Mouse (Mus musculus): ENCODE results near the gene Rab11b. TPM values are rescaled to one million over a fixed set of nuclear protein-coding genes. Genes with fewer than 3 reads are reported as not detected.

Rab11b gene
- polyA plus RNA-seq, 1 experiment from 2014 or later: 220 TPM

DNA sequence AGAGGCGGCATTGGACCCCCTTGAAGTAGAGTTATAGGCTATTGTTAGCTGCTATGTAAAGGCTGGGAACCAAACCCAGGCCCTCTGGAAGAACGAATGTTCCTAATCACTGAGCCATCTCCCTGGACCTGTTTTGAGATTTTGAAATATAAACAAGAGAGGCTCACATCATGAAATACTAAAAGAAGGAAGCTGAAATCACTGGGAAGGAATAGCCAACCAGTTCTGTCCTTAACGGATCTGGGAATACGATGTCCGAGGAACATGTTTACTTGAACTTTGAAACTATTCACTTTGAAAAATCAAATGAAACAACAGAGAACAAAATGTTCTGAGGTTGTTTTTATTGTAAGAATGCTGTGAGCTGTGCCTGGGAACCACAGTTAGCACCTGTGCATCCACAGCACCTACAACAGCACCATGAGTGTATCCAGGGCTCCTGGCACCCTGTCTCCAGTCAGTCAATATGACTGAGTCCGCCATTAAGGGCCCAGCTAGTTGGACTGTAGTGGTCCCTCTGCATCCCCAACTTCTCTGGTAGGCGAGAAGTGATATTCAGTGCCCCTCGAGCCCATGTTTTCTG is 14.3 kb upstream of the Rab11b start:
- no peak overlapping the region for H3K9ac ChIP-seq (ENCODE audit: low read depth, low read length)
- H3K9me3 ChIP-seq (ENCODE audit: control insufficient read depth, low read length): no peaks in the 10 kb centered on the region
- ATAC-seq: no peak
- no peak overlapping the region for H3K27ac ChIP-seq (ENCODE audit: low read length)
- H3K4me3 ChIP-seq (ENCODE audit: low read length): no peak overlapping the region
- H3K4me2 ChIP-seq (ENCODE audit: low read depth, low read length): no peak overlapping the region
- peaks cover 12% of the 10 kb centered on the region for H3K4me1 ChIP-seq (ENCODE audit: control insufficient read depth, insufficient read depth, low read length)
- no peaks in the 10 kb centered on the region for H3K27me3 ChIP-seq (replicated peaks; ENCODE audit: control insufficient read depth, insufficient read depth, low read length)
- peaks cover 8% of the 10 kb centered on the region; the same call in 1 of the 2 replicates for H3K36me3 ChIP-seq (ENCODE audit: control insufficient read depth, insufficient read depth, low read length)
- 85% methylated on average over 8 of the region's 8 CpGs for WGBS

DNA sequence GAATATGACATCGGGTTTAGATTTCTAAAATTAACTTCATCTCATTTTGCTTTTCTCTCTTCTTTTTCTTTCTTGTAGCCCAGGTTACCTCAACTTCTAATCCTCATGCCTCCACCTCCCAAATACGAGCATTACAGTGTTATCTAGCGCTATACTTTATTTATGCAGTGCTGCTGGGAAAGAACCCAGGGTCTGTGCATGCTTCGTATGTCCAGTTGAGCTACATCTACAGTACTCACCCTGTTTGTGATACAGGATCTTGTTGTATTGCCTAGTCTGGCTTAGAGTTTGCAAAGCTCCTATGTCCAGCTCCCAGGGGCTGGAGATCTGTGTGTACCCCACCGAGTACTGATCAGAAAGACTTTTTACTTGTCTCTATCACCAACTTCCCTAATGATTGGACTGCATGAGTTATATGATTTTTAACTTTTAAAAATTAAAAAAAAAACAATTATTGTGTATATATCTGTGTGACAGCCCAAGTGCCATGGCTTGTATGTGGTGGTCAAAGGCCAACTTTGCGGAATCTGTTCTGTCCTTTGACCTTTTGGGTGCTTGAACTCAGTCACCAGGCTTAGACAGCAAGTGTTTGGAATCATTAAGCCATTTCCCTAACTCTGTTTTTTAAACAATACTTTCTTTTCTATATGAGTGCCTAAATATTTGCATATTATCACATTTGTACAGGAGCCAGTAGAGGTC is 13.7 kb upstream of the Rab11b start:
- no peaks in the 10 kb centered on the region for H3K9me3 ChIP-seq (ENCODE audit: control insufficient read depth, low read length)
- ATAC-seq: no peak
- peaks cover 5% of the 10 kb centered on the region; the same call in 1 of the 2 replicates for H3K4me1 ChIP-seq (ENCODE audit: control insufficient read depth, insufficient read depth, low read length)
- H3K27ac ChIP-seq (ENCODE audit: low read length): no peak overlapping the region
- H3K27me3 ChIP-seq (replicated peaks; ENCODE audit: control insufficient read depth, insufficient read depth, low read length): no peaks in the 10 kb centered on the region
- no peak overlapping the region for H3K4me3 ChIP-seq (ENCODE audit: low read length)
- no peak overlapping the region for H3K9ac ChIP-seq (ENCODE audit: low read depth, low read length)
- no peak overlapping the region for H3K4me2 ChIP-seq (ENCODE audit: low read depth, low read length)
- WGBS: 88% methylated on average over 6 of the region's 6 CpGs
- H3K36me3 ChIP-seq (ENCODE audit: control insufficient read depth, insufficient read depth, low read length): peaks cover 8% of the 10 kb centered on the region; the same call in 1 of the 2 replicates

DNA sequence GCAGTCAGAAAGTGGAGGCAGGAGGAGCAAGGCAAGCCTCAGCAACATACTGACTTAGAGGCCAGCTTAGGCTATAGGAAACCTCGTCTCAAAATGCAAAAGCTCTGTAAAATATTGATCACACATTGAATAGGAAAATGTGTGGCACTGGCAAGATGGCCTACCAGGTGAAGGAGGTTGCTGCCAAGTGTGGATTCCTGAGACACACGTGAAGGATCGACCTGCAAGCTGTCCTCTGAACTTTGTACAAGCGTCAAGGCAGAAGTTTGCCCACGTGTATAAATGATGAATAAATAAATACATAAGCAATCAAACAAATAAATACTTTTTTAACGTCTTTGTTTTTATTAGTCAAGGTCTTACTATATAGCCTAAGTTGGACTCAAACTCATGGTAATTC is 13.1 kb upstream of the Rab11b start:
- H3K4me1 ChIP-seq (ENCODE audit: control insufficient read depth, insufficient read depth, low read length): no peaks in the 10 kb centered on the region; the same call in 1 of the 2 replicates
- ATAC-seq: no peak
- no peak overlapping the region for H3K4me3 ChIP-seq (ENCODE audit: low read length)
- no peaks in the 10 kb centered on the region for H3K27me3 ChIP-seq (replicated peaks; ENCODE audit: control insufficient read depth, insufficient read depth, low read length)
- H3K4me2 ChIP-seq (ENCODE audit: low read depth, low read length): no peak overlapping the region
- peaks cover 8% of the 10 kb centered on the region; the same call in 1 of the 2 replicates for H3K36me3 ChIP-seq (ENCODE audit: control insufficient read depth, insufficient read depth, low read length)
- no peak overlapping the region for H3K27ac ChIP-seq (ENCODE audit: low read length)
- H3K9me3 ChIP-seq (ENCODE audit: control insufficient read depth, low read length): no peaks in the 10 kb centered on the region
- WGBS: 79% methylated on average over 6 of the region's 6 CpGs
- no peak overlapping the region for H3K9ac ChIP-seq (ENCODE audit: low read depth, low read length)

DNA sequence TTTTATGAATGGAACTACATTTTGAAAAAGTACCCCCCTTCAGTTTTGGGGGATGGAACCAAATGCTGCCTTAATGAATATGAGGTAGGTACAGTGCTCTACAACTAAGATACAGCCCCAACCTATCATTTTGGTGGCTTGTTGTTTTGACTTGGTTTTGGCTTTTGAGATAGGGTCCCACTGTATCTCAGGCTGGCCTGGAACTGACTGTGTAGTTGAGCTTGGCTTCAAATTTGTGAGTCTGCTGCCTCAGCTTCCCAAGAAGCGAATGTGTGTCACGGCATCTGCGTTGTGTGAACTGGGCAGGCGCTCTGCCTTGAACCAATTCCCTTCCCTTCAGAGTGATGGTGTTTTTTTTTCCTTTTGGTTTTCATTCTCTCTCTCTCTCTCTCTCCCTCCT is 11.3 kb upstream of the Rab11b start:
- H3K9me3 ChIP-seq (ENCODE audit: control insufficient read depth, low read length): no peaks in the 10 kb centered on the region
- no peak for ATAC-seq
- H3K4me1 ChIP-seq (ENCODE audit: control insufficient read depth, insufficient read depth, low read length): no peaks in the 10 kb centered on the region
- H3K27ac ChIP-seq (ENCODE audit: low read length): no peak overlapping the region
- no peak overlapping the region for H3K4me2 ChIP-seq (ENCODE audit: low read depth, low read length)
- H3K9ac ChIP-seq (ENCODE audit: low read depth, low read length): no peak overlapping the region
- 0 out of 2 replicates have a peak, but pooled peaks cover under 1% of the 10 kb centered on the region for H3K36me3 ChIP-seq (ENCODE audit: control insufficient read depth, insufficient read depth, low read length)
- no peaks in the 10 kb centered on the region for H3K27me3 ChIP-seq (replicated peaks; ENCODE audit: control insufficient read depth, insufficient read depth, low read length)
- H3K4me3 ChIP-seq (ENCODE audit: low read length): no peak overlapping the region
- WGBS: 92% methylated on average over 4 of the region's 4 CpGs

DNA sequence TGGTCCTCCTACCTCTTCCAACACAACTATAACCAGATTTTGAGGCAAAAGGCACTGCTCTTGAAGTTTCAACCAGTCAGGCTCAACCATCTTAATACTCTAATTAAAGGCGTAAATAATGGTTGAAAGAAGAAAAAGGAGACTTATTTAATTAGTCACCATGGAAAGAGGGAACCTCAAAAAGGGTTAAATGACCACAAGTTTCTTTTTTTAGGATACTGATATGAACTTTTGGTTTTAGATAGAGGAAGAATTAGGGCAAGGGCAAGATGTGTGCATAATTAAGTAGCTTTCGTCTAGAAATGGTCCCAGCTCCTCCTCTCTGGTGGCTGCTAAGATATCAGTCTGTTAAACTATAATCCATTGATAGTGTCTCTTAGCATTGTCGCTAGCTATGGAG is 6.1 kb upstream of the Rab11b start:
- Histone ChIP-seq H3K27ac (ENCODE audit: low read length) (no peak overlapping the region), H3K4me1 (ENCODE audit: control insufficient read depth, insufficient read depth, low read length) (no peaks in the 10 kb centered on the region), H3K36me3 (ENCODE audit: control insufficient read depth, insufficient read depth, low read length) (no peaks in the 10 kb centered on the region), H3K9ac (ENCODE audit: low read depth, low read length) (no peak overlapping the region), H3K27me3 (replicated peaks; ENCODE audit: control insufficient read depth, insufficient read depth, low read length) (no peaks in the 10 kb centered on the region), H3K9me3 (ENCODE audit: control insufficient read depth, low read length) (no peaks in the 10 kb centered on the region), H3K4me3 (ENCODE audit: low read length) (no peak overlapping the region), H3K4me2 (ENCODE audit: low read depth, low read length) (no peak overlapping the region)
- ATAC-seq: no peak
- WGBS: 59% methylated on average over 3 of the region's 3 CpGs

DNA sequence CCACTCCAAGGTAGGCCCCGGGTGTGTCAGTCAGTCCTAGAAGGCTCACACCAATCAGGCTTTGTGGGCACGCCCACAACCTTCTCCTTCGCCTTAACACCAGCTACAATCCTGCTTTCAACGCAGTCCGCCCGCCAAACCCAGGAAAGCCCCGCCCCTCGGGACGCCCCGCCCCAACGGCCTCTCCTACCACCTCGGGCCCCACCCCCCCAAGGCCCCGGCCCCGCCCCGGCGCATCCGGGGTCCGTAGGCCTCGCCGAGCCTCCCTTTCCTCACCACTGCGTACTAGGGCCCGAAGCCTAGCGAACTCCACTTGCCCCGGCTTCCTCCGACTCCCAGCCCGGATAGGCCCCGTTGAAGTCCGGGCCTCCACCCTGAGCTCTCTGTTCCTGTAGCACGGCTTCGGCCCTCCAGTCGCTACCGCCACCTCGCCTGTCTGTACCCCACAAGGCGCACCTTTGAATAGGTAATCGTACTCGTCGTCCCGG is 519 bp downstream of the Rab11b start:
- ATAC-seq: peak; percentile 91
- no peaks in the 10 kb centered on the region for H3K9me3 ChIP-seq (ENCODE audit: control insufficient read depth, low read length)
- no peaks in the 10 kb centered on the region for H3K27me3 ChIP-seq (replicated peaks; ENCODE audit: control insufficient read depth, insufficient read depth, low read length)
- peak overlapping the region; percentile 100 for H3K27ac ChIP-seq (ENCODE audit: low read length)
- H3K36me3 ChIP-seq (ENCODE audit: control insufficient read depth, insufficient read depth, low read length): no peaks in the 10 kb centered on the region
- H3K4me2 ChIP-seq (ENCODE audit: low read depth, low read length): peak overlapping the region; percentile 77
- H3K9ac ChIP-seq (ENCODE audit: low read depth, low read length): peak overlapping the region; percentile 97
- 1% methylated on average over 38 of the region's 38 CpGs for WGBS
- H3K4me1 ChIP-seq (ENCODE audit: control insufficient read depth, insufficient read depth, low read length): peaks cover 36% of the 10 kb centered on the region
- peak overlapping the region; percentile 83 for H3K4me3 ChIP-seq (ENCODE audit: low read length)

DNA sequence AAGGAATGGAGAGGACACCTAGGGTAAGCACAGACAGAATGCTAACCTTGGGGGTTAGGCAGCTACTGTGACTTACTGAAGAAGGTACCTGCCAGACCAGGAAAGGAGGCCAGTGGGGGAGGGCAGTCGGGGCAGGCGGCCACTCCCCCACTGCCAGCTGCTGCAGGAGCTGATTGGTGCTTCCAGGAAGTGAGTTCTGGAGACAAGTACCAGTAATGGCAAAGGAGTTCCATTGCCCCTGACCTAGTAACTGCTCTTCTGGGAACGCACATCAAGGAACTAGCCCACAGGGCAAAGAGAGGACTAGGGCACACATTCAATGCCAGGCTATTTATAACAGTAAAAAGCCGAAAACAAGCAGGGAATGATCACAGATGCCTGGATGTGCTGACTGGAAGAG is 3.1 kb downstream of the Rab11b start:
- Histone ChIP-seq H3K27ac (ENCODE audit: low read length) (no peak overlapping the region), H3K9ac (ENCODE audit: low read depth, low read length) (no peak overlapping the region), H3K4me3 (ENCODE audit: low read length) (no peak overlapping the region), H3K4me1 (ENCODE audit: control insufficient read depth, insufficient read depth, low read length) (peaks cover 36% of the 10 kb centered on the region), H3K27me3 (replicated peaks; ENCODE audit: control insufficient read depth, insufficient read depth, low read length) (no peaks in the 10 kb centered on the region), H3K36me3 (ENCODE audit: control insufficient read depth, insufficient read depth, low read length) (no peaks in the 10 kb centered on the region), H3K4me2 (ENCODE audit: low read depth, low read length) (no peak overlapping the region), H3K9me3 (ENCODE audit: control insufficient read depth, low read length) (no peaks in the 10 kb centered on the region)
- 42% methylated on average over 4 of the region's 4 CpGs for WGBS
- no peak for ATAC-seq

DNA sequence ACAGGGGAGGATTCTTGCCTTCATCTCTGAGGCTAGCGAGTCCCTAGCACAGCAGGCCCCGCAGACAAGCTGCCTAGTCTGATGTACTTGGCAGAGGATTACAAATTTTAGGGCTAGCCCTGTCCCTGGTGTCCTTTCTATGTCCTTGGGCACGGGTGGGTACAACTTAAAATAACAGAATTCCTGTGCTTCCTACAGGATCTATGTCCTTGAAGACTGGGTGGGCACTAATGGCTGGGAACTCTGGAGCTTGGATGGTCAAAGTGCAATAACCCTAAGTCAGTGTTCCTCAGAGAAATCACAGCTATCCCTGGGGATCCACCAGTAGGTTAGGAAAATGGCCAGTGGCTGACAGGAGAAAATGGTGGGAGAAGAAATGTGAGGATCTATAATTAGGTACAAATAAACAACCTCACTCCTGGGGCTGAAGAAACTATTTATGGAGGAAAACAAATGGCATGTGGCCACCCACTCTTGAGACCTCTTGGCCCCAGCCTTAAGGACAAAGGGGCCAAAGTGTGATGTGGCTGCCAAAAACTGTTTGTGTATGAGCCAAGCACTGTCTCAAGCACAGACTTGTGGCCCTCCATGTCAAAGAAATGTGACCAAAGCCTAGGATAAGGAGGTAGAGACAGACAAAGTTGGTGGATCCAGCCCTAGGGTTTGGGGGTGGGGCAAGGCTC is 4.1 kb downstream of the Rab11b start:
- Histone ChIP-seq H3K4me2 (ENCODE audit: low read depth, low read length) (no peak overlapping the region), H3K27me3 (replicated peaks; ENCODE audit: control insufficient read depth, insufficient read depth, low read length) (no peaks in the 10 kb centered on the region), H3K9me3 (ENCODE audit: control insufficient read depth, low read length) (no peaks in the 10 kb centered on the region), H3K27ac (ENCODE audit: low read length) (no peak overlapping the region), H3K4me1 (ENCODE audit: control insufficient read depth, insufficient read depth, low read length) (peaks cover 36% of the 10 kb centered on the region), H3K4me3 (ENCODE audit: low read length) (no peak overlapping the region), H3K9ac (ENCODE audit: low read depth, low read length) (no peak overlapping the region), H3K36me3 (ENCODE audit: control insufficient read depth, insufficient read depth, low read length) (no peaks in the 10 kb centered on the region; the same call in 1 of the 2 replicates)
- ATAC-seq: no peak
- WGBS: 75% methylated on average over 3 of the region's 3 CpGs

DNA sequence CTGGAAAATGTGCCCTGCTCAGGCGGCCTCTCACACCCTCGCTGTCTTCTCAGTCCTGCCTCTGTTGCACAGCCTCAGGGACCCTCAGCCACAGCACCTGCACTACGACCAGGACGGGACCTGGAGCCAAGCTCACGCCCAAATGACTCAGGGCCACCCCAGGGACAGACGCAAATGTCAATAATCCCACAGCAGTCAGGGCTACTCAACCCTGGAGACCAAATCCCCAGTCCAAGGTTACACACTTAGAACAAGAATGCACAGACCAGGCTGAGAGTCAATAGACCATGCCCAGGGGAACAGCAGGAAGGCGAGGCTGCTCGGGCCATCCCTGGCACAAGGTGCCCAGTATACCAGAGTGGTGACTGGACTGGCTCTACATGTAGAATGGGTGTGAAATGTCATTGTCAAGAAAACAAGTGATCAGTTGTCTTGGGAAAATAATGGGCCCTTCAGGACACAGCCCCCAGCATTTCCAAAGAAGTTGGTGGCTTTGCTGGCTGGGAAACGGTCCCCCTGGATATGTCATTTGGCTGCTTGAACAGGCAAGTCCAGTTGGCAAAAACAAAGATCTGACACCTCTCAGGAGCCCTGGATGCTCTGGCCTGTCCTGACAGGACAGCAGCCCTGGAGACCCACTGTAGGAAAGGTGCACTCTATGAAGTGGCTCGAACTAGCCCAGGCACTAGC is 4.8 kb downstream of the Rab11b start:
- H3K36me3 ChIP-seq (ENCODE audit: control insufficient read depth, insufficient read depth, low read length): no peaks in the 10 kb centered on the region; the same call in 1 of the 2 replicates
- H3K4me1 ChIP-seq (ENCODE audit: control insufficient read depth, insufficient read depth, low read length): peaks cover 36% of the 10 kb centered on the region
- H3K4me3 ChIP-seq (ENCODE audit: low read length): no peak overlapping the region
- 70% methylated on average over 10 of the region's 10 CpGs for WGBS
- H3K27me3 ChIP-seq (replicated peaks; ENCODE audit: control insufficient read depth, insufficient read depth, low read length): no peaks in the 10 kb centered on the region
- no peak overlapping the region for H3K9ac ChIP-seq (ENCODE audit: low read depth, low read length)
- H3K27ac ChIP-seq (ENCODE audit: low read length): no peak overlapping the region
- H3K9me3 ChIP-seq (ENCODE audit: control insufficient read depth, low read length): no peaks in the 10 kb centered on the region
- no peak for ATAC-seq
- no peak overlapping the region for H3K4me2 ChIP-seq (ENCODE audit: low read depth, low read length)
